Mouse (Mus musculus) liver, adult (tissue): ENCODE measurements at regions not wholly inside any gene's neighbourhood (a gene's known extent, or its start where the extent isn't known, plus 50 kb on each side); places are given as distances from the start of the nearest gene placed in this dataset.
A peak's percentile ranks its signal among the peaks of the same experiment; 100 is the strongest.

Source experiments
- GATA4 ChIP-seq: IDR thresholded peaks from 2 replicates; pipeline ENCODE4 v1.6.1; 2014; ENCODE audit warnings: mild to moderate bottlenecking, low read length; ENCODE audit not compliant: insufficient replicate concordance

- no peak for TF ChIP-seq GATA4
Measured at GRCm38 (mm10) chr10:111654364-111655226, 148.5 kb downstream of the Phlda1 start.

GRCm38 (mm10) chr10:111658828-111659227, 152.7 kb downstream of the Phlda1 start:
- no peak for TF ChIP-seq GATA4

DNA sequence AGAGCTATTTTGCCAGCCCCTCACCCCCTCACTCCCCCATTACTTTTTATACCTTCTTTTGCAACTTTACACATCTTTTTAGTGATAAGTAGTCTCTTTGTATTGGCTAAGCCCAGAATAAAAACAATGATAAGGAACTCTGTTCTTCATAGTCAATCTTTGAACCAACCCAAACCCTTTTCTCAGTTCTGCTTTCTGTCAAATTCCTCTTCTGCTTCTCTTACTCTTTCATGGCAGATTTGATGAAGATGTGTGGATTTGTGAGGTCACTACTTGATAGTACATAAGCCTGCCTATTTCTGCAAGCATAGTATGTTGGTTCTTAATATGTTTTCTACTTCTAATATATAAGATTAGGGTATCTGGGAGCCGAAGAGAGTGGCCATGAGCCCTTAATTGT, 156.6 kb downstream of the Phlda1 start:
- TF ChIP-seq GATA4: no peak

DNA sequence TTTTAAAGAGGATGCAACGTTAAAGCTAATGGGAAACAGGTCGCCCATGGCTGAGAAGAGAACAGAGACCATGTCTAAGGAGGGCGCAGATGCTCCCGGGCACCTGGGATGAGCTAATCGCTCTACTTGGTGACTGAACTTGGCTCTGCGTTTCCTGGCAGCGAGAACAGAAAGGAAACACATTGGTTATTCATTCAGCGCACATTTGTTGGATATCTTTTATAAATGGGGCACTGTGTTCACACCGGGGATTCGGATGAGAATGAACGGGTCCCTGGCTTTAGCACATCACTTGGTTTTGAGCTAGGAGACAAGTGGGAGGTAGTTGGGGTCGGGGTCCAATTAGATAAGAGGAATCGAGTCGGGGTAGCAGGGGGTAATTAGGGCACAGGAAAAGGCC, 159.7 kb downstream of the Phlda1 start:
- no peak for TF ChIP-seq GATA4

DNA sequence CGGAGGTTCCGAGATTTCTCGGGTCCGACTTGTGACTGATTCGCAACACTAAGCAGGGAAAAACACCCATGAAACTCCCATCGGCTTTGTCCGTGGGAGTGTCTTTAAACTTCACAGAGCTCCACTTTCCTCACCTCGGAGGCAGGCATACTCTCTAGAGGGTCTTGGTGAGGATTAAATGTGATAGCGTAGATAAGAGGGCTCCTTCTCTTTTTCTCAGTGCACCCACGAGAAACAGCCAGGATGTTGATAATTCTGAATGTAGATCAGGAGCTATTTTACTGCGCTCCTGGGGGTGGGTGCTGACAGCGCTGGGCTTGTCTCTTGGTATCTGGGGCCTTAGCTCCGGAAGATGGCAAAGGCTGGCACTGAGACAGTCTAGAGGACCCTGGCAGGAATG, 160.9 kb downstream of the Phlda1 start:
- TF ChIP-seq GATA4: no peak

GRCm38 (mm10) chr10:111668639-111669038, 162.6 kb downstream of the Phlda1 start:
- no peak for TF ChIP-seq GATA4

- TF ChIP-seq GATA4: no peak
Measured at GRCm38 (mm10) chr10:111669658-111670057, 163.6 kb downstream of the Phlda1 start.

DNA sequence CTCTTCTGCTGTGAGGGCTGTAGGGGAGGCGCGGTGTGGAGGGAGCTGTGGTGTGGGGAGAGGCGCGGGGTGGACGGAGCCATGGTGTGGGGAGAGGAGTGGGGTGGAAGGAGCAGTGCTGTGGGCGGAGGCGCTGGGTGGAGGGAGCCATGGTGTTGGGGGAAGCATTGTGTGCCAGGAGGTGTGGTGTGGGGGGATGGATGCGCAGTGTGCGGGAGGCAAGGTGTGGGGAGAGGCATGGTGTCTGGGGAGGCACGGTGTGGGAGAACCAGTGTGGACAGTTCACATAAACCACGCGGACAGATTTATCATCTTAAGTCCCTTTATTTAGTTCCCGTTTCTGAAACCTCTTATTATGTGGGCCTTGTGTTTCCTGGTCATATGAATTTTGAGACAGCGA, 164.6 kb downstream of the Phlda1 start:
- no peak for TF ChIP-seq GATA4

- TF ChIP-seq GATA4: no peak
Measured at GRCm38 (mm10) chr10:111672454-111673316, 166.6 kb downstream of the Phlda1 start.

- TF ChIP-seq GATA4: no peak
Measured at GRCm38 (mm10) chr10:111673317-111673610, 167.2 kb downstream of the Phlda1 start.

- peak; percentile 91 for TF ChIP-seq GATA4
Measured at GRCm38 (mm10) chr10:111676255-111676654, 170.2 kb downstream of the Phlda1 start.

DNA sequence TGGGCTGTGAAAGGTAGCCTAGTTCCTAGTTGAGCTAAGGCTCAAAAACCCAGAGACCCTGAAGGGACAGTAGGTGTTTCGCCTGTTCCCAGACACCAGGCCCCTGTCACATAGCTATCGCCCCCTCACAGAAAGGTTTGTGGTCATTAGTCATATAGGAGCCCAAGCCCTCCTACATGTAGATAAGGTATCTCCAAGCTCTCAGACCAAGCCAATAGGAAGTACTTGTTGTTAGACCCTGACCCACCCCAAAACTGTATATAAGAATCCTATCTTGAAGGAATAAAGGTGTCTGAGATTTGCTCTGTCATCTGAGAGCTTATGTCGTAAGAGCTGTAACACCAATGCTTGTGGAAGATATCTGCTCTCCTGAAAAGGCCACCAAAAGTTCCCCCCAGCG, 174.8 kb downstream of the Phlda1 start:
- TF ChIP-seq GATA4: no peak

DNA sequence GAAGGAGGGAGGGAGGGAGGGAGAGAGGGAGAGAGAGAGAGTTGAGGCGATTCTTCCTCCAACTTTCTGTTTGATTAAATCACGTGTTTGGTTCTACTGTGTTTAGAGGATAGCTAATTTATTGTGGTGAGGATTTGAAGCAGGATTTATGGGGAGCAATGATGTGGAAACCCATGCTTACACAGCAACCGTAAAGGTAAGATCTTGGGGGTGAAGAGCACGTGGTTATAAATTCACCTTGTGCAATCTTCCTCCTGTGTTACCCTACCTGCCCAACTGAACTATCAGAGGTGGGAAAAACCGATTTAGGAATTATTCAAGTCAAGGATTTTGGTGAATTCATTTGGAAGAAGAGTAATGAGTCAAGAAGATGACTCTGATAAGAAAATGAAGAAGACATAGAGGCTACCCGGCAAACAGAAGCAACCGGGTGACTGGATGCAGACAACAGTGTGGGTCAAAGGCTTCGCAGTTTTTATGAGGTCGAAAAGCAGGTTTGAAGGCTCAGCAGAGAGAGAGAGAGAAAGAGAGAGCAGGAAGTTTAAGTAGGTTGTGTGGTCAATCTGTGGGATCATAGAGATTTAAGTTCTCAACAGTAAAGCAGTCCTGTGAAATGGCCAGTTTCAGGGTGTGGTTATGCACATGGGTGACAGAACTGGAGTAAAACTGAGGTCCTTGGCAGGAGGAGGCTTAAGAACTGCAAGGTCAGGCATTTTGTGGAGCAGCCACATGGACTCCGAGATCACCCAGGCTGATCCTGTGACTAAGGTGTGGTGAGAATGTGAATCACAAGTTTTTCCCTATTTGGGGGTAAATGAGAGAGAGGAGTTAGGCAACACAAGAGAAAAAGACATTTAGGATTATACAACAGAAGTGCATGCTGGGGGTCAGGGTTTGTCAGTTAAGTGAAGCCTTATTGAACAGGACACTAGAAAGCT, 178.6 kb downstream of the Phlda1 start:
- TF ChIP-seq GATA4: no peak

- no peak for TF ChIP-seq GATA4
Measured at GRCm38 (mm10) chr10:111686585-111686984, 180.5 kb downstream of the Phlda1 start.

DNA sequence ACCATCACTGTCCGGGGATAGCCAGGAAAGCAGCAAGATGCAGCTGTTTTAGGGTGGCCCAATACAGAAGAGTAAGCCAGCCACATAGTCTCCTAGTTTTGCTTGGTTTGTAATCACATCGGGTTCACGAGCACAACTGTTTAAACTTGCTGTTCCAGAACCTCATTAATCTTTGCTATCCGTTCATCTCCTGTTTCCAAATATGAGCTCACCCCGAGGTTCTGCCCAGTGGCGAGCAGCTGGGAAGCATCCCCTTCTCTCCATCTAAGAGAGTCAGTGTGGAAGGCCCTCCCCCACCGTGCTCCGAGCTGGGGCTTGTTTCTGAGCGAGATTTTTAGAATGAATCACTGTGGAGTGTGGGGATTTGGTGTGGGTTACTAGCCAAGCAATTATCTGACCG, 183.5 kb downstream of the Phlda1 start:
- peak; percentile 51; the same call in 1 of the 2 replicates for TF ChIP-seq GATA4

- no peak for TF ChIP-seq GATA4
Measured at GRCm38 (mm10) chr10:111693762-111694161, 187.7 kb downstream of the Phlda1 start.
